Mouse (Mus musculus): ENCODE results near the gene Fndc7. TPM values are rescaled to one million over a fixed set of nuclear protein-coding genes. Genes with fewer than 3 reads are reported as not detected.
"Not testable (repeated sequence)": the region's sequence is repeated elsewhere in the genome, so short reads cannot be mapped to it uniquely, and the experiment has no call there.

The Fndc7 gene
- polyA plus RNA-seq, 1 experiment from 2014 or later, result 0.10 TPM

DNA sequence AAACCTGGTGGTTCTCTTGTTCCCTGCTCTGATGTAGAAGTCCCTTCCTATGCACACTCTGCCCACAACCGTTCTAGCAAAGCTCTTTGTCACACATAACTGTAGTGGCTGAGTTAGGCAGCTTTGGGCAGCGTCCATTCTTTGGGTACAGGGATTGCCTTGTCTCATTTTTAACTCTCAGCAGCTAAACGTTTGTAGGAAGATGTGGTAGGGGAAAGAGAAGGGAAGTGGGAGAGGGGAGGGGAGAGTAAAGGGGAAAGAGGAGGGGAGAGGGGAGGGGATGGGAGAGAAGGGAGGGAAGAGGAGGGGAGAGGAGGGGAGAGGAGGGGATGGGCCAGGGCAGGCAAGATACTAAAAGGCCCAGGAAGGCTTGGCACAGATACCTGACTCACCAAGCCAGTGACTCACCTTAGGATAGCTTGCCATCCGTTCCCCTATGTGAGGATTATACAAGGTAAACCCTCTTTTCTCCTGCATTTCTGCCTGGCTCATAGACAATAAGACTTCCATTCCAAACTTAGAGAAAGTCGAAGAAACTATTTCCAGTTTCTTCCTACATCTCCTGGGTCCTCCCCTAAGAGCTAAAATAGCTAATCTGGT is 9.9 kb downstream of the Fndc7 start:
- POLR2A ChIA-PET, result no interaction called here
- no peak for ATAC-seq
- in situ Hi-C loops (cut with MboI; ENCODE audit: low pct_unique_long_range_greater_than_20kb), result no loop called here
- no peak for TF ChIP-seq CTCF (IDR thresholded peaks at IDR 0.05)
- CTCF ChIA-PET, result interaction anchor here (0.7 to 1.8 kb wide), 6 partner anchors 9 to 27 kb away, joined by 3 to 8 read pairs (median 3); no protein-coding TSS in a partner anchor
- DNase-seq (ENCODE audit: low read depth, low spot score), result no peak
- no peaks in the 10 kb centered on the region for H3K27me3 ChIP-seq

- POLR2A ChIA-PET, result no interaction called here
- no peak for DNase-seq (ENCODE audit: low read depth, low spot score)
- TF ChIP-seq CTCF (IDR thresholded peaks at IDR 0.05), result no peak
- CTCF ChIA-PET, result interaction anchor here (0.7 to 1.8 kb wide), 5 partner anchors 8 to 27 kb away, joined by 3 to 8 read pairs (median 3); no protein-coding TSS in a partner anchor
- no peak for ATAC-seq
- in situ Hi-C loops (cut with MboI; ENCODE audit: low pct_unique_long_range_greater_than_20kb), result no loop called here
- no peaks in the 10 kb centered on the region for H3K27me3 ChIP-seq
Measured at GRCm38 (mm10) chr3:108879129-108879528, 10.7 kb downstream of the Fndc7 start.

DNA sequence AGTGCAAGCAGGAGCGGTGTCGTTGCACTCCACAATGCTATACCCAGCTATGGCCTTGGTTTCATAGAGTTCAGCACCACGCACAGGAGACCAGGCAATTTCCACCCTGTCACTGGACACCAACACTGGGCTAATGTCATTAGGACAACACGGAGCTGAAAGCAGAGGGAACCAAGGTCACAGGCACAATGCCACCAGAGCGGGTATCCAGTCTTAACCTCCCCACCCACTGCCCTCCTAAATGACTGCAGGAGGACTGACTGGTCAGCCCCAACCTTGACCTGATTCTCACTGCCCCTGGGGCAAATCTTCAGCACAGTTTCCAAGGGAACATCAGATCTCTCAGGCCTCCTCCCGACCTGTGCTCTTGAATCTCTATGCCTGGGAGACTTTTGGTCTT is 19.2 kb downstream of the Fndc7 start:
- in situ Hi-C loops (cut with MboI; ENCODE audit: low pct_unique_long_range_greater_than_20kb), result no loop called here

GRCm38 (mm10) chr3:108867449-108867848 is 22.4 kb downstream of the Fndc7 start:
- no peak for TF ChIP-seq CTCF (IDR thresholded peaks at IDR 0.05)
- ChIA-PET POLR2A (no interaction called here), CTCF (interaction anchor here (1.2 to 2.4 kb wide), 3 partner anchors 11 to 16 kb away, joined by 3 to 8 read pairs (median 3); no protein-coding TSS in a partner anchor)

More for the DNA sequence above, 19.2 kb downstream of the Fndc7 start:
- POLR2A ChIA-PET, result no interaction called here
- no peaks in the 10 kb centered on the region for H3K27me3 ChIP-seq
- CTCF ChIA-PET, result interaction anchor here (0.7 kb wide), 1 partner anchor 9 kb away, joined by 3 read pairs; no protein-coding TSS in a partner anchor
- ATAC-seq (no peak), DNase-seq (ENCODE audit: low read depth, low spot score) (no peak)
- no peak for TF ChIP-seq CTCF (IDR thresholded peaks at IDR 0.05)

DNA sequence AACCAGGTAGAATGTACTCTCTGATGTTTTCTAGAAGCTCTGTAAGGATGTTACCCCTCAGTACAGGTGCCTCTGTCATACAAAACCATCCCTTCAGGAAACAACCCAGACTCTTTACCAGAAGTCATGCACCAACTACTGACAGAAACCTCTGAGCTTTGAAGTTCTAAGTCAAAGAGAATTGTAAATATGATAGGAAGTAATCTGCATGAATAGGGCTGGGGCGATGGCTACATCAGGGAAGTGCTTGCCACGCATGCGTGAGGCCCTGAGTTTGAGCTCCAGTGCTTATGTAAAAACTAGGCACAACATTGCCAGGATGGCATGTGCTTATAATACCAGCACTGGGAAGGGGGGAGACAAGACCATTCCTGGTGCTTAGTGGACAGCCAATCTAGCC is 24.1 kb downstream of the Fndc7 start:
- ATAC-seq (no peak), DNase-seq (ENCODE audit: low read depth, low spot score) (no peak)
- POLR2A ChIA-PET, result interaction anchor here (0.6 to 0.9 kb wide), 2 partner anchors 10 to 182 kb away, joined by 3 read pairs; no protein-coding TSS in a partner anchor
- TF ChIP-seq CTCF (IDR thresholded peaks at IDR 0.05), result no peak
- CTCF ChIA-PET, result interaction anchor here (0.9 to 1.2 kb wide), 4 partner anchors 9 to 162 kb away, joined by 3 read pairs; partner anchors contain the start of gene Fam102b
- in situ Hi-C loops (cut with MboI; ENCODE audit: low pct_unique_long_range_greater_than_20kb), result no loop called here
- no peaks in the 10 kb centered on the region for H3K27me3 ChIP-seq

More at GRCm38 (mm10) chr3:108867449-108867848, 22.4 kb downstream of the Fndc7 start:
- ATAC-seq (no peak), DNase-seq (ENCODE audit: low read depth, low spot score) (no peak)
- in situ Hi-C loops (cut with MboI; ENCODE audit: low pct_unique_long_range_greater_than_20kb), result no loop called here
- H3K27me3 ChIP-seq, result no peaks in the 10 kb centered on the region

GRCm38 (mm10) chr3:108865129-108865528 is 24.7 kb downstream of the Fndc7 start:
- no peaks in the 10 kb centered on the region for H3K27me3 ChIP-seq
- no peak for ATAC-seq
- in situ Hi-C loops (cut with MboI; ENCODE audit: low pct_unique_long_range_greater_than_20kb), result no loop called here
- TF ChIP-seq CTCF (IDR thresholded peaks at IDR 0.05), result no peak
- POLR2A ChIA-PET, result interaction anchor here (0.6 to 0.9 kb wide), 3 partner anchors 9 to 182 kb away, joined by 3 read pairs; no protein-coding TSS in a partner anchor
- CTCF ChIA-PET, result interaction anchor here (0.9 to 3.2 kb wide), 7 partner anchors 9 to 162 kb away, joined by 3 to 10 read pairs (median 3); partner anchors contain the start of gene Fam102b
- no peak for DNase-seq (ENCODE audit: low read depth, low spot score)

DNA sequence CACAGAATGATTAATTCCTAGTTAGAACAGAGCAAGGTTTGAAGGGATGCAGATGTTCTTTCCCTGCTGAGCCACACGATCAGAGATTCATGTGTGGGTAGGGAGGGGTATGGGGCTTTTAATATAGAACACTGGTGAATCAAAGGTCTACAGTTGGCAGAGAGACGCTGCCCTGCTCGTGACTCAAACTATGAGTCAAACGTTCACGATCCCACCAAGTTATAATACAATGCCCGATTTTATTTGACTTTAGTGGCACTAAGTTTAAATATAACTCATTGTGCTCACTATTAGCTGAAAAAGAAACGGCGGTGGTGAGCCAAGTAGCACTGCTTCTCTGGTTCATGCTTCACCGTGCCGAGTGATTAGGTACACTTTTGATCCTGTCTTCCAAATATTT is 26.7 kb downstream of the Fndc7 start:
- ATAC-seq (peak; percentile 10), DNase-seq (ENCODE audit: low read depth, low spot score) (peak; percentile 61)
- TF ChIP-seq CTCF (IDR thresholded peaks at IDR 0.05), result no peak
- no peaks in the 10 kb centered on the region for H3K27me3 ChIP-seq
- in situ Hi-C loops (cut with MboI; ENCODE audit: low pct_unique_long_range_greater_than_20kb), result no loop called here
- CTCF ChIA-PET, result interaction anchor here (3.2 kb wide), 1 partner anchor 11 kb away, joined by 10 read pairs; no protein-coding TSS in a partner anchor
- POLR2A ChIA-PET, result interaction anchor here (0.7 kb wide), 1 partner anchor 56 kb away, joined by 4 read pairs; no protein-coding TSS in a partner anchor

DNA sequence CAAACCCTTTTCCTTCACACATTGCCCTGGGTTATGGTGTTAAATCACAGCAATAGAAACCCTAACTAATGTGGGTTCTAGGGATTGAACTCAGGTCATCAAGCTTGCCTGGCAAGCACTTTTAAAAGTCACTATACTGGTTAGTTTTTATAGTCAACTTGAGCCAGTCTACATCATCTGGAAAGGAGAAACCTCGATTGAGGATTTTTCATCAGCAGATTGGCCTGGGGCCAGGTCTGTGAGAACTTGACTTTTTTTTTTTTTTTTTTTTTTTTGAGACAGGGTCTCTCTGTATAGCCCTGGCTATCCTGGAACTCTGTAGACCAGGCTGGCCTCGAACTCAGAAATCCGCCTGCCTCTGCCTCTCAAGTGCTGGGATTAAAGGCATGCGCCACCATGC is 27.5 kb downstream of the Fndc7 start:
- CTCF ChIA-PET, result interaction anchor here (0.9 to 3.2 kb wide), 3 partner anchors 12 to 49 kb away, joined by 3 to 10 read pairs (median 4); partner anchors contain the start of gene Prpf38b
- POLR2A ChIA-PET, result interaction anchor here (1.1 kb wide), 1 partner anchor 17 kb away, joined by 3 read pairs; no protein-coding TSS in a partner anchor
- in situ Hi-C loops (cut with MboI; ENCODE audit: low pct_unique_long_range_greater_than_20kb); DNase-seq (ENCODE audit: low read depth, low spot score); ATAC-seq; H3K27me3 ChIP-seq: not testable (repeated sequence)

GRCm38 (mm10) chr3:108860786-108861185 is 29.0 kb downstream of the Fndc7 start:
- ChIA-PET POLR2A (no interaction called here), CTCF (interaction anchor here (0.7 to 3.5 kb wide), 4 partner anchors 12 to 100 kb away, joined by 3 to 12 read pairs (median 4); partner anchors contain the start of gene Stxbp3)
- in situ Hi-C loops (cut with MboI; ENCODE audit: low pct_unique_long_range_greater_than_20kb), result no loop called here
- ATAC-seq (no peak), DNase-seq (ENCODE audit: low read depth, low spot score) (peak; percentile 30)
- TF ChIP-seq CTCF (IDR thresholded peaks at IDR 0.05), result no peak
- H3K27me3 ChIP-seq, result no peaks in the 10 kb centered on the region

DNA sequence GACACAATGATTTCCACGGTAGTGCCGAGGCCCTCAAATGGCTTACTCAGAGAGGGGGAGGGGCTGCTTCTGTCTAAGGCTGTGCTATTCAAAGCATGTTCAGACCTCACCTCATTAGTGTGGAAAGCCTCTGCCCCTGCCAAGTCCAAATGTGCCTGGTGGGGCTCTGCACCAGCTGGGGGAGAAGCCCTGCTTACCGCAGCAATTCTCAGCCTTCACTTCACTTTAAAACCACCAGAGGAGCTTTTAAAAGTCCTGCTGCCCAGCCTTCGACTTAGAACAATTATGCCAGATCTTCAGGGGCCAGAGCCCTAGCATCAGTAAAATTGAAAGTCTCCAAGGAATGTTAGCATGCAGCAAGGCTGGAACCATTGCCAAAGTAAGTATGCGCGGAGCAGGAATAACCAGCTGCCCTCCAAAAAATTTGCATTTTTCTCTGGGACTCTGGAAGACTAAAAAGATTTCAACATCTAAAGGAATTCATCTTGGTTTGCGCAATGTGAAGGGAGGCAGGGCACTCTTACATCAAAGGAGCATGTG is 31.5 kb downstream of the Fndc7 start:
- peak; percentile 90 for DNase-seq (ENCODE audit: low read depth, low spot score)
- TF ChIP-seq CTCF (IDR thresholded peaks at IDR 0.05), result peak; percentile 49
- ChIA-PET POLR2A (interaction anchor here (0.6 to 2.1 kb wide), 4 partner anchors 18 to 53 kb away, joined by 3 to 7 read pairs (median 6); partner anchors contain the start of gene Prpf38b), CTCF (interaction anchor here (0.7 to 3.5 kb wide), 6 partner anchors 13 to 53 kb away, joined by 3 to 12 read pairs (median 3); partner anchors contain the start of genes Prpf38b and Stxbp3)
- in situ Hi-C loops (cut with MboI; ENCODE audit: low pct_unique_long_range_greater_than_20kb), result no loop called here
- H3K27me3 ChIP-seq, result no peaks in the 10 kb centered on the region
- peak; percentile 77 for ATAC-seq
